Mouse (Mus musculus): ENCODE measurements at regions not wholly inside any gene's neighbourhood (a gene's known extent, or its start where the extent isn't known, plus 50 kb on each side); places are given as distances from the start of the nearest gene placed in this dataset.

- TF ChIP-seq CTCF (IDR thresholded peaks at IDR 0.05; ENCODE audit: extremely low read depth, insufficient read length, insufficient replicate concordance, low read depth, low read length) (no peak), POLR2A (IDR thresholded peaks at IDR 0.05; ENCODE audit: low read depth, low read length) (no peak)
Observed at GRCm38 (mm10) chr8:126188741-126189285, 109.5 kb upstream of the Slc35f3 start.
